Mouse (Mus musculus): ENCODE data around the gene C1ql1.
"Not testable (repeated sequence)": the region's sequence is repeated elsewhere in the genome, so short reads cannot be mapped to it uniquely, and the experiment has no call there.

C1ql1 gene

GRCm38 (mm10) chr11:102946265-102946991 is at the start of gene C1ql1:
Gene C1ql1 (minus strand): TSS chr11:102946688.
- peak; percentile 94 for DNase-seq (ENCODE audit: extremely low spot score)

- no peak for DNase-seq (ENCODE audit: extremely low spot score)
Measured at GRCm38 (mm10) chr11:102994952-102995351, 48.5 kb upstream of the C1ql1 start.

- DNase-seq (ENCODE audit: extremely low spot score), result no peak
Measured at GRCm38 (mm10) chr11:102993420-102994029, 47.0 kb upstream of the C1ql1 start.

- DNase-seq (ENCODE audit: extremely low spot score), result peak; percentile 81
Measured at GRCm38 (mm10) chr11:102992940-102993339, 46.5 kb upstream of the C1ql1 start.

- peak; percentile 37 for DNase-seq (ENCODE audit: extremely low spot score)
Measured at GRCm38 (mm10) chr11:102991681-102992080, 45.2 kb upstream of the C1ql1 start.

GRCm38 (mm10) chr11:102990152-102990663 is 43.7 kb upstream of the C1ql1 start:
- DNase-seq (ENCODE audit: extremely low spot score), result peak; percentile 47

GRCm38 (mm10) chr11:102989641-102990151 is 43.2 kb upstream of the C1ql1 start:
- no peak for DNase-seq (ENCODE audit: extremely low spot score)

GRCm38 (mm10) chr11:102985160-102985559 is 38.7 kb upstream of the C1ql1 start:
- DNase-seq (ENCODE audit: extremely low spot score), result no peak

- no peak for DNase-seq (ENCODE audit: extremely low spot score)
Measured at GRCm38 (mm10) chr11:102984615-102985014, 38.1 kb upstream of the C1ql1 start.

GRCm38 (mm10) chr11:102984086-102984485 is 37.6 kb upstream of the C1ql1 start:
- DNase-seq (ENCODE audit: extremely low spot score), result no peak

GRCm38 (mm10) chr11:102981151-102981890 is 34.8 kb upstream of the C1ql1 start:
- DNase-seq (ENCODE audit: extremely low spot score), result no peak

- DNase-seq (ENCODE audit: extremely low spot score), result no peak
Measured at GRCm38 (mm10) chr11:102978052-102978666, 31.7 kb upstream of the C1ql1 start.

- not testable (repeated sequence) for DNase-seq (ENCODE audit: extremely low spot score)
Measured at GRCm38 (mm10) chr11:102975966-102976365, 29.5 kb upstream of the C1ql1 start.

- DNase-seq (ENCODE audit: extremely low spot score), result no peak
Measured at GRCm38 (mm10) chr11:102972326-102972725, 25.8 kb upstream of the C1ql1 start.

GRCm38 (mm10) chr11:102971604-102972003 is 25.1 kb upstream of the C1ql1 start:
- no peak for DNase-seq (ENCODE audit: extremely low spot score)

- DNase-seq (ENCODE audit: extremely low spot score), result no peak
Measured at GRCm38 (mm10) chr11:102964547-102965091, 18.1 kb upstream of the C1ql1 start.

GRCm38 (mm10) chr11:102963855-102964546 is 17.5 kb upstream of the C1ql1 start:
- DNase-seq (ENCODE audit: extremely low spot score), result peak; percentile 54

GRCm38 (mm10) chr11:102963246-102963854 is 16.9 kb upstream of the C1ql1 start:
- DNase-seq (ENCODE audit: extremely low spot score), result no peak

- DNase-seq (ENCODE audit: extremely low spot score), result no peak
Measured at GRCm38 (mm10) chr11:102962861-102963245, 16.4 kb upstream of the C1ql1 start.

GRCm38 (mm10) chr11:102961082-102961481 is 14.6 kb upstream of the C1ql1 start:
- no peak for DNase-seq (ENCODE audit: extremely low spot score)

Measured in embryo, embryonic 9.5 days (tissue).